Mouse (Mus musculus) adrenal gland, adult 10 weeks (tissue): ENCODE measurements around the gene Gm17555. TPM values are rescaled to one million over a fixed set of nuclear protein-coding genes. Genes with fewer than 3 reads are reported as not detected.

Source experiments
- polyA plus RNA-seq: library from polyadenylated mRNA; stranded (reverse); fragments of 350-450 nt; fragmentation: Illumina TruSeq; extraction: RNeasy Lipid Tissue Mini Kit (QIAGEN cat#74804); gene quantifications from one replicate; pipeline ENCODE4 v1.2.3, GENCODE M21; 2014; ENCODE audit warnings: low read depth, low replicate concordance

Gm17555 gene
- not detected for polyA plus RNA-seq

DNA sequence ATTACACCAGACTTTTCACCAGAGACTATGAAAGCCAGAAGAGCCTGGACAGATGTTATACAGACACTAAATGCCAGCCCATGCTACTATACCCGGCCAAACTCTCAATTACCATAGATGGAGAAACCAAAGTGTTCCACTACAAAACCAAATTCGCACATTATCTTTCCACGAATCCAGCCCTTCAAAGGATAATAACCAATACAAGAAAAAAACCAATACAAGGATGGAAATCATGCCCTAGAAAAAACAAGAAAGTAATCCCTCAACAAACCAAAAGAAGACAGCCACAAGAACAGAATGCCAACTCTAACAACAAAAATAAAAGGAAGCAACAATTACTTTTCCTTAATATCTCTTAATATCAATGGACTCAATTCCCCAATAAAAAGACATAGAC, at the start of gene Gm17555:
Gene Gm17555 (plus strand): TSS at position 301 of the 400 bp plus-strand sequence.

Other genes starting within 250 kb of the Gm17555 start
- 1.2 TPM for gene Fgf7, start 180.4 kb upstream of the Gm17555 start, polyA plus RNA-seq
- not detected for gene Fam227b, start 63.1 kb upstream of the Gm17555 start, polyA plus RNA-seq
- 18.8 TPM for gene Dtwd1, start 63.0 kb upstream of the Gm17555 start, polyA plus RNA-seq